Mouse (Mus musculus) adrenal gland (tissue): Measurements from ENCODE around the gene Elp6.

Experiments
- intact Hi-C: fragments of 180-260 bp; cut with DNase I; formaldehyde crosslinking; loops from one replicate; pipeline ENCODE4 v1.15.1; 2025
- long read RNA-seq, 2 experiments: library from polyadenylated mRNA; unstranded; transcript quantifications; one replicate each; pipeline ENCODE4 v2.0.0; 2020; ENCODE audit warnings: borderline replicate concordance in 1 of 2; ENCODE audit not compliant: insufficient replicate concordance in 1 of 2

Elp6 gene
- long read RNA-seq, experiment 1, transcript Elp6-205 (7 exons, 1,304 nt) = major isoform, 15 of 16 reads
- long read RNA-seq, experiment 1, partial matches to known transcripts = 0 of 16 reads
- long read RNA-seq, experiment 1, other reads (novel, unspliced or antisense) = 1 of 16 reads
- long read RNA-seq, experiment 2, transcript Elp6-205 (7 exons, 1,304 nt) = major isoform, 7 of 10 reads
- long read RNA-seq, experiment 2, partial matches to known transcripts = 1 of 10 reads
- long read RNA-seq, experiment 2, other reads (novel, unspliced or antisense) = 1 of 10 reads

GRCm38 (mm10) chr9:110304969-110305651 is at the start of gene Elp6:
Gene Elp6, plus strand, starts transcription at chr9:110305173.
- intact Hi-C loops = no loop called here

- intact Hi-C loops = no loop called here
These were observed 49.5 kb upstream of the Elp6 start for GRCm38 (mm10) chr9:110255407-110256019.

GRCm38 (mm10) chr9:110258646-110259045 is 46.3 kb upstream of the Elp6 start:
- intact Hi-C loops = no loop called here

GRCm38 (mm10) chr9:110259118-110259517 is 45.9 kb upstream of the Elp6 start:
- intact Hi-C loops = no loop called here

- intact Hi-C loops = no loop called here
These were observed 41.8 kb upstream of the Elp6 start for GRCm38 (mm10) chr9:110263181-110263580.

- intact Hi-C loops = no loop called here
These were observed 40.0 kb upstream of the Elp6 start for GRCm38 (mm10) chr9:110264991-110265390.

GRCm38 (mm10) chr9:110268416-110268815 is 36.6 kb upstream of the Elp6 start:
- intact Hi-C loops = no loop called here

GRCm38 (mm10) chr9:110272330-110272729 is 32.6 kb upstream of the Elp6 start:
- intact Hi-C loops = no loop called here

GRCm38 (mm10) chr9:110273507-110273906 is 31.5 kb upstream of the Elp6 start:
- intact Hi-C loops = no loop called here

GRCm38 (mm10) chr9:110275882-110276281 is 29.1 kb upstream of the Elp6 start:
- intact Hi-C loops = no loop called here

- intact Hi-C loops = no loop called here
These were observed 27.5 kb upstream of the Elp6 start for GRCm38 (mm10) chr9:110277431-110277881.

- intact Hi-C loops = no loop called here
These were observed 20.8 kb upstream of the Elp6 start for GRCm38 (mm10) chr9:110284075-110284697.

GRCm38 (mm10) chr9:110287321-110287924 is 17.6 kb upstream of the Elp6 start:
- intact Hi-C loops = no loop called here

GRCm38 (mm10) chr9:110293254-110293718 is 11.7 kb upstream of the Elp6 start:
- intact Hi-C loops = loop anchor here (5.0 to 10.0 kb wide), 3 partner anchors 46 to 188 kb away; no protein-coding TSS in a partner anchor

GRCm38 (mm10) chr9:110293873-110294415 is 11.0 kb upstream of the Elp6 start:
- intact Hi-C loops = loop anchor here (5.0 to 10.0 kb wide), 3 partner anchors 47 to 189 kb away; no protein-coding TSS in a partner anchor

GRCm38 (mm10) chr9:110294786-110295185 is 10.2 kb upstream of the Elp6 start:
- intact Hi-C loops = loop anchor here (5.0 to 10.0 kb wide), 3 partner anchors 47 to 190 kb away; no protein-coding TSS in a partner anchor

- intact Hi-C loops = loop anchor here (10.0 kb wide), 2 partner anchors 82 to 192 kb away; no protein-coding TSS in a partner anchor
These were observed 7.9 kb upstream of the Elp6 start for GRCm38 (mm10) chr9:110296867-110297627.

GRCm38 (mm10) chr9:110304516-110304915 is 457 bp upstream of the Elp6 start:
- intact Hi-C loops = no loop called here

- intact Hi-C loops = no loop called here
These were observed 1.4 kb downstream of the Elp6 start for GRCm38 (mm10) chr9:110306371-110306770.

- intact Hi-C loops = no loop called here
These were observed 9.7 kb downstream of the Elp6 start for GRCm38 (mm10) chr9:110314706-110315105.
